Comparison of ENCODE assay signal across 22 mouse cellular contexts in the genomic region with DNA sequence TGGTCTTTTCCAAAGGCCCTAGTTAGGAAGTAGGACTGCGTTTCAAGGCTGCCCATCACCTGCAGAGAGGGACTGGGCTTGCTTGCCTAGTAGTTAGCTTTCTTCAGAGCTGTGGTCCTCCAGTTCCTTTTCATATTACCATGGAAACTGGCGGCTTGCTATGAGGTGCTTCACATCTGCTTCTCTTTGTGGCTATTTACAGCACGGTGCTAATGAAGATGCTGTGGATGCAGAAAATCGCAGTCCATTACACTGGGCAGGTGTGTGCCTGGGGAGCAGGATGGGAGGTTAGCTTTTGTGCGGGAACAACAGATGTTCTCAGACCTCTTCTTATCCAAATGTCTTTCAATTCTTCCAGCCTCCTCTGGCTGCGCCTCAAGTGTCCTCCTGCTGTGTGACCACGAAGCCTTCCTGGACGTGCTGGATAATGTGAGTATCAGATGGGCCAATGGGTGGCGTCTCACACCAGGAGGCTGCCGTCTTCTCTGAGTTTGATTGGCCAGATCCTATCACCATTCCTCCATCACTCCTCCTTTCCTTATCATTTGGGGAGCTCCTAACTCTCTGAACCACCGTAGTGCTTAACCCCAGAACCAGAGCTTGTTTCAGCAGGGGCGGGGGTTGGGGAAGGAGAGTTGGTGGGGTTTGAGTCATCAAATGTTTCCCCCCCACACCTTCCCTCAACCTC. TPM values are rescaled to one million over a fixed set of nuclear protein-coding genes. Genes with fewer than 3 reads are reported as not detected.
A peak's percentile ranks its signal among the peaks of the same experiment; 100 is the strongest.
DNase-seq lines count a peak whose midpoint lies in the region; ATAC-seq and TF ChIP-seq lines count a peak whose summit lies in the region.
"Had no signal": no experiment of that assay in that cellular context is flagged by ENCODE, and none has a peak within 500 bp of the region (broad histone marks: within the 10 kb centered on the region; RNA-seq: fewer than 3 reads in every experiment).

No protein-coding gene starts in this region.

- no peak for TF ChIP-seq POLR2A in CH12.LX (IDR thresholded peaks at IDR 0.05; ENCODE audit: low read depth, low read length)
- no peak for TF ChIP-seq POLR2A in brain, embryonic 14.5 days (IDR thresholded peaks at IDR 0.05; ENCODE audit: borderline replicate concordance, extremely low read depth, insufficient read depth, insufficient read length, poor library complexity, severe bottlenecking)

- in situ Hi-C loops in CH12.LX (cut with MboI; ENCODE audit: low pct_ligation_motif_present, low pct_unique_long_range_greater_than_20kb, low sequenced_read_pairs): no loop called here

- DNase-seq in heart, adult 11 months: peak; percentile 72
- no peak for DNase-seq in heart, postnatal 10 days
- DNase-seq in CH12.LX (ENCODE audit: extremely low read depth): peak; percentile 57
- peak; percentile 60 for DNase-seq in brain, embryonic 14.5 days (ENCODE audit: low read depth)
- no peak for DNase-seq in kidney, postnatal 36 days
- DNase-seq in kidney, adult 11 months: no peak
- DNase-seq in ovary, adult 18-20 months (ENCODE audit: low spot score): no peak
- DNase-seq: cerebellum, adult 8-10 months; kidney, adult 18-20 months; kidney, postnatal 14 days; layer of hippocampus, adult 9-11 months; liver, embryonic 13.5 days; right cerebral cortex, adult 18-20 months; thymus, adult 2 months had no signal

- H3K36me3 ChIP-seq in CH12.LX (replicated peaks in 1 of 2; ENCODE audit: control insufficient read depth in 1 of 2, insufficient read depth in 1 of 2, low read length in 1 of 2): peaks cover 3 to 5% of the 10 kb centered on the region in 2 experiments
- H3K36me3 ChIP-seq in midbrain, embryonic 15.5 days (replicated peaks): no peaks in the 10 kb centered on the region
- H3K36me3 ChIP-seq: embryonic facial prominence, embryonic 13.5 days; limb, embryonic 12.5 days; liver, embryonic 13.5 days; lung, embryonic 15.5 days had no signal

- H3K27ac ChIP-seq in CH12.LX (ENCODE audit: insufficient read depth, low read depth): no peak overlapping the region
- no peak overlapping the region for H3K27ac ChIP-seq in midbrain, embryonic 15.5 days
- H3K27ac ChIP-seq: embryonic facial prominence, embryonic 13.5 days; limb, embryonic 12.5 days; liver, embryonic 13.5 days; lung, embryonic 15.5 days had no signal

- H3K9me3 ChIP-seq in CH12.LX (replicated peaks; ENCODE audit: low read length): no peaks in the 10 kb centered on the region
- H3K9me3 ChIP-seq in midbrain, embryonic 15.5 days: no peaks in the 10 kb centered on the region
- H3K9me3 ChIP-seq: embryonic facial prominence, embryonic 13.5 days; limb, embryonic 12.5 days; liver, embryonic 13.5 days; lung, embryonic 15.5 days had no signal

- no peak overlapping the region for H3K9ac ChIP-seq in CH12.LX (ENCODE audit: insufficient read depth, low read depth)
- H3K9ac ChIP-seq in midbrain, embryonic 15.5 days: no peak overlapping the region
- H3K9ac ChIP-seq: embryonic facial prominence, embryonic 13.5 days; limb, embryonic 12.5 days; liver, embryonic 13.5 days; lung, embryonic 15.5 days had no signal

- TF ChIP-seq EP300 in CH12.LX (IDR thresholded peaks at IDR 0.05; ENCODE audit: low read length): no peak

- no peaks in the 10 kb centered on the region for H3K27me3 ChIP-seq in CH12.LX (replicated peaks)
- H3K27me3 ChIP-seq in midbrain, embryonic 15.5 days (replicated peaks): no peaks in the 10 kb centered on the region

- dilution Hi-C loops in CH12.LX (cut with MboI; ENCODE audit: extremely low pct_ligation_motif_present, extremely low pct_unique_long_range_greater_than_20kb, low sequenced_read_pairs): no loop called here

- ATAC-seq in midbrain, embryonic 15.5 days (replicated peaks): peak; percentile 63

- TF ChIP-seq CTCF in CH12.LX (conservative IDR thresholded peaks at IDR 0.05 in 1 of 2, IDR thresholded peaks at IDR 0.05 in 1 of 2; ENCODE audit: low read depth in 2 of 2, low read length in 2 of 2): no peak
- TF ChIP-seq CTCF in brain, embryonic 14.5 days (IDR thresholded peaks at IDR 0.05; ENCODE audit: borderline replicate concordance, extremely low read depth, insufficient read depth, insufficient read length): no peak

- H3K79me2 ChIP-seq in CH12.LX (replicated peaks; ENCODE audit: control insufficient read depth, extremely low read depth, insufficient read depth, poor library complexity, severe bottlenecking): no peaks in the 10 kb centered on the region

- intact Hi-C loops in heart, postnatal 10 days (cut with DNase I): no loop called here

- peaks cover 45 to 84% of the 10 kb centered on the region in 2 experiments for H3K4me1 ChIP-seq in CH12.LX (ENCODE audit: control insufficient read depth in 1 of 2, insufficient read depth in 2 of 2)
- H3K4me1 ChIP-seq in midbrain, embryonic 15.5 days: 0 out of 2 replicates have a peak, but pooled peaks cover 10% of the 10 kb centered on the region
- H3K4me1 ChIP-seq: lung, embryonic 15.5 days had no signal

- no peak overlapping the region for H3K4me3 ChIP-seq in CH12.LX (replicated peaks in 1 of 3; ENCODE audit: low read depth in 2 of 3, low read length in 2 of 3, poor library complexity in 1 of 3)
- no peak overlapping the region for H3K4me3 ChIP-seq in midbrain, embryonic 15.5 days
- H3K4me3 ChIP-seq: embryonic facial prominence, embryonic 13.5 days; limb, embryonic 12.5 days; liver, embryonic 13.5 days; lung, embryonic 15.5 days had no signal

- 17% methylated on average over 12 of the region's 12 CpGs for WGBS in midbrain, embryonic 15.5 days

- H3K4me2 ChIP-seq in CH12.LX (ENCODE audit: insufficient read depth, low read depth, poor library complexity, severe bottlenecking): no peak overlapping the region
- 0 out of 2 replicates have a peak overlapping the region, but pooled peaks have one; percentile 1 for H3K4me2 ChIP-seq in midbrain, embryonic 15.5 days
- H3K4me2 ChIP-seq: embryonic facial prominence, embryonic 13.5 days; limb, embryonic 12.5 days; liver, embryonic 13.5 days; lung, embryonic 15.5 days had no signal

- no peak for TF ChIP-seq RAD21 in CH12.LX (IDR thresholded peaks at IDR 0.05; ENCODE audit: low read depth, low read length)

TF ChIP-seq in CH12.LX, 34 proteins besides CTCF, POLR2A, EP300 and RAD21:
- TF ChIP-seq ZMIZ1 (IDR thresholded peaks at IDR 0.05; ENCODE audit: low read depth, low read length) (no peak), ETS1 (conservative IDR thresholded peaks at IDR 0.05; ENCODE audit: low read depth, low read length) (0 out of 2 replicates have a peak, but pooled peaks have one; percentile 23), TCF12 (IDR thresholded peaks at IDR 0.05; ENCODE audit: low read depth, low read length) (peak; percentile 39; the same call in 1 of the 2 replicates), MEF2A (IDR thresholded peaks at IDR 0.05; ENCODE audit: borderline replicate concordance, low read depth, low read length) (peak; percentile 40; the same call in 1 of the 2 replicates)

RNA-seq across cellular contexts. Expression of a gene that starts 10.5 kb away (rescaled TPM):
- under 1 TPM; 0.55 to 0.60 TPM for total RNA-seq in heart, postnatal 10 days (2021)
- total RNA-seq in CH12.LX (2012; rRNA removed): 6.5 and 11.2 TPM in 2 replicates
- 0.51 and 0.78 TPM in 2 replicates for total RNA-seq in CH12.LX (2014; rRNA removed)
- polyA plus RNA-seq in CH12.LX (2012; ENCODE audit: insufficient read length, low read depth): 1.9 and 2.5 TPM in 2 replicates
- polyA plus RNA-seq in brain, embryonic 14.5 days (2012; rRNA removed): 2.5 and 2.8 TPM in 2 replicates
- 2.1 TPM in 2 replicates for polyA plus RNA-seq in midbrain, embryonic 15.5 days (2015; fragmentation: Nextera tagmentation; extraction: Ambion mirVana)
- total RNA-seq: common myeloid progenitor, adult 5-6 weeks; hematopoietic stem cell, adult 5-6 weeks; megakaryocyte, adult 5-6 weeks had no signal

RNA-seq across cellular contexts. Expression of a gene that starts 15.8 kb away (rescaled TPM):
- 10 to 100 TPM; 23.7 to 24.6 TPM for total RNA-seq in heart, postnatal 10 days (2021)
- total RNA-seq in CH12.LX (2012; rRNA removed): 10.2 and 13.1 TPM in 2 replicates
- total RNA-seq in CH12.LX (2014; rRNA removed): 5.9 and 6.3 TPM in 2 replicates
- polyA plus RNA-seq in CH12.LX (2012; ENCODE audit: insufficient read length, low read depth): 20.2 and 21.4 TPM in 2 replicates
- polyA plus RNA-seq in brain, embryonic 14.5 days (2012; rRNA removed): 32.3 and 34.6 TPM in 2 replicates
- 37.8 and 38.7 TPM in 2 replicates for polyA plus RNA-seq in midbrain, embryonic 15.5 days (2015; fragmentation: Nextera tagmentation; extraction: Ambion mirVana)

RNA-seq across cellular contexts. Expression of a gene that starts 27.9 kb away (rescaled TPM):
- 1 to 10 TPM; 2.5 to 3.3 TPM for total RNA-seq in heart, postnatal 10 days (2021)
- total RNA-seq in CH12.LX (2012; rRNA removed) (0.84 and 1.0 TPM in 2 replicates), CH12.LX (2014; rRNA removed) (0.21 and 0.39 TPM in 2 replicates)
- 1.1 and 1.9 TPM in 2 replicates for polyA plus RNA-seq in CH12.LX (2012; ENCODE audit: insufficient read length, low read depth)
- 7.6 and 8.2 TPM in 2 replicates for polyA plus RNA-seq in brain, embryonic 14.5 days (2012; rRNA removed)
- 13.5 and 15.4 TPM in 2 replicates for polyA plus RNA-seq in midbrain, embryonic 15.5 days (2015; fragmentation: Nextera tagmentation; extraction: Ambion mirVana)
- total RNA-seq: common myeloid progenitor, adult 5-6 weeks; hematopoietic stem cell, adult 5-6 weeks had no signal

RNA-seq across cellular contexts. Expression of a gene that starts 35.0 kb away (rescaled TPM):
- total RNA-seq in heart, postnatal 10 days (2021): 1 to 10 TPM in 1 of 2 experiments, under 1 TPM in 1; 0.60 to 1.5 TPM
- total RNA-seq in CH12.LX (2012; rRNA removed): 0.80 and 1.2 TPM in 2 replicates
- total RNA-seq in CH12.LX (2014; rRNA removed): 0.36 and 0.46 TPM in 2 replicates
- polyA plus RNA-seq in CH12.LX (2012; ENCODE audit: insufficient read length, low read depth): 1.0 and 1.2 TPM in 2 replicates
- 5.4 and 5.8 TPM in 2 replicates for polyA plus RNA-seq in brain, embryonic 14.5 days (2012; rRNA removed)
- polyA plus RNA-seq in midbrain, embryonic 15.5 days (2015; fragmentation: Nextera tagmentation; extraction: Ambion mirVana): 1.5 and 1.6 TPM in 2 replicates
- total RNA-seq: hematopoietic stem cell, adult 5-6 weeks had no signal

RNA-seq across cellular contexts. Expression of a gene that starts 45.1 kb away (rescaled TPM):
- under 1 TPM in 1 of 2 experiments, not detected in 1; 0.20 TPM for total RNA-seq in heart, postnatal 10 days (2021)
- total RNA-seq in CH12.LX (2012; rRNA removed) (0.08 and 0.13 TPM in 2 replicates), CH12.LX (2014; rRNA removed) (not detected in 2 replicates)
- polyA plus RNA-seq in CH12.LX (2012; ENCODE audit: insufficient read length, low read depth): 0.11 TPM in 1 of 2 replicates, not detected in the other
- polyA plus RNA-seq in brain, embryonic 14.5 days (2012; rRNA removed): 0.16 and 0.27 TPM in 2 replicates
- polyA plus RNA-seq in midbrain, embryonic 15.5 days (2015; fragmentation: Nextera tagmentation; extraction: Ambion mirVana): 0.11 and 0.34 TPM in 2 replicates
- total RNA-seq: common myeloid progenitor, adult 5-6 weeks; hematopoietic stem cell, adult 5-6 weeks had no signal
- polyA plus RNA-seq: small intestine, adult 2 months had no signal

Comparison
In these comparisons a context has a peak if more than half of its experiments do, and no peak if none do; other contexts are left out.
1. DNase-seq: peak in heart, adult 11 months (single experiment), CH12.LX (single experiment) and brain, embryonic 14.5 days (single experiment); none in heart, postnatal 10 days (0 of 2), kidney, postnatal 36 days (0 of 2), kidney, adult 11 months (single experiment) and ovary, adult 18-20 months (single experiment).